Mouse (Mus musculus) 3T3-L1 (cell line): ENCODE results near the gene Wdr45b.
A peak's percentile ranks its signal among the peaks of the same experiment; 100 is the strongest.
"Not testable (repeated sequence)": the region's sequence is repeated elsewhere in the genome, so short reads cannot be mapped to it uniquely, and the experiment has no call there.

Experiments
- DNase-seq: peaks from one replicate; pipeline ENCODE4 v3.0.0-alpha.2; 2015; ENCODE audit warnings: low read depth, low spot score

The Wdr45b gene

GRCm38 (mm10) chr11:121328619-121329018 lies 25.6 kb downstream of the Wdr45b start:
- DNase-seq, result no peak

GRCm38 (mm10) chr11:121328206-121328605 lies 26.0 kb downstream of the Wdr45b start:
- no peak for DNase-seq

DNA sequence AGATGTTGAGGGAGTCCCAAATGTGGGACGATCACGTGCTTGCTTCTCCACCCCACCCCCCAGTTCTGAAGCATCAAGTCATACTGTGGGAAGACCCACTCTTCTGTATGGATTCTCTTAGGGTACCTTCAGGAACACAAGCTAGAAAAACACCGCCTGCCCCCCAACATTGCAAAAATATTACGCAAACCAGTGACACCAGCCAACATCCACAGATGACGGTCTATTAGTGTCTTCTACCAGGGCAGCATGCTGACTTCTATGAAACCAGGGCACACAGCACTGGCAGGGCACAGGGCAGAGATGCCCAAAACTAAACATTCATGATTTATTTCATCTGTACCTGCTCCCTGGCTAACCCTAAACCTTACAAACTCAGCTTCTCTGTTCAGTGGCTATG lies 27.6 kb downstream of the Wdr45b start:
- DNase-seq, result no peak

GRCm38 (mm10) chr11:121326034-121326433 lies 28.2 kb downstream of the Wdr45b start:
- no peak for DNase-seq

DNA sequence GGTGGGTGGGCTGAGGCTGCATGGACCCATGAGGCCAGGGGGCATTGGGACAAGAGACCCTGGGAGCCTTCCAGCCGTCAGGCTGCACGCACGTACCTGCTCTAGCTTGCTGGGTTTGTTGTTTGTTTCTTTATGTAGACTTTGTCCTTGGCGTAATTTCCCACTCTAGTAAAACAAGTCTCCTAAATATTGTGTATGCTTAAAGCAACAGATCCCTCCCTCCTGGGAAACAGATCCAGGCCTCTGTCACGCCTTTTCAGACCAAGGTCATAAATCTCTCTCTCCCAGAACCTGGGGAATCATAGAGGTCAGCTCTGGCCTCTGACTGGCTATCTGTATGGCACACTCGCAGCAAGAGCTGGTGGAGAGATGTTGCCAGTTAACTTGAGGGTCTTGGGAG lies 46.5 kb downstream of the Wdr45b start:
- DNase-seq, result not testable (repeated sequence)

GRCm38 (mm10) chr11:121306608-121307007 lies 47.6 kb downstream of the Wdr45b start:
- DNase-seq, result no peak

DNA sequence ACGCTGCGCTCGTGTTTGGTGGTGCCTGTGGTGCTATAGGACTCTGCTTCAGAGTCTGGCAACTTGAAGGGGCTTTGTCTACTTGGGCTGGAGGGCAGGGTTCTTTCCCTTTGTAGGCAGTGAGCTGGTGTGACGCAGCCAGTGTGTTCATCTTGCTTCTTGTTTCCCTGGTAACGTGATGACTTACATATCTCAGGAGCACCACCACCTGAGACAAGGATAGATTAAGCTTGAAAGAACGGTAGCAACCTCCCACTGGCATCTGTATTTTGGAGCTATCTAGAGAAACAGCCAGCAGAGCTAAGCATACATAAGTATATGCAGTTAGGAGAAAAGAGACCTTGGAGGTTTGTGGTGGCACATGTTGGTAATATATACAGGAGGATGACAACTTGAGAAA lies 48.9 kb downstream of the Wdr45b start:
- DNase-seq, result no peak

DNA sequence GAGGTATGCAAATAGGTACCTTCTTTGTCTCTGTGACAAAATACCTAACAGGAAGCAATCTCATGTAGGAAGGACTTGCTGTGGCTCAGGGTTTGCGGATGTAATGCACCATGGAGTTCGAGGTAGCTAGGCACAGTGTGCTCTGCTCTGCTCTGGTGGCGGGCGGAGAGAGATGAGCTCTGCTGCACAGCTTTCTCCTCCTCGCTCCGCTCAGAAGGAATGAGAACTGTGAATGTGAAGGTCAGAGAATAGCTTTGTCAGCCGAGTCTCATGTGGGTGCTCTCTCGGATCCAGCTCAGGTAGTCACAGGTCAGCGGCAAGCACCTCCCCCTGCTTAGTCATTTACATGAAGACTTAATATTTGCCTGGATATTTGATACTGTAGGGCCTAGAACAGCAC lies 54.0 kb downstream of the Wdr45b start:
- no peak for DNase-seq

- DNase-seq, result no peak
Measured at GRCm38 (mm10) chr11:121298493-121298892, 55.8 kb downstream of the Wdr45b start.

- no peak for DNase-seq
Measured at GRCm38 (mm10) chr11:121294771-121295170, 59.5 kb downstream of the Wdr45b start.

DNA sequence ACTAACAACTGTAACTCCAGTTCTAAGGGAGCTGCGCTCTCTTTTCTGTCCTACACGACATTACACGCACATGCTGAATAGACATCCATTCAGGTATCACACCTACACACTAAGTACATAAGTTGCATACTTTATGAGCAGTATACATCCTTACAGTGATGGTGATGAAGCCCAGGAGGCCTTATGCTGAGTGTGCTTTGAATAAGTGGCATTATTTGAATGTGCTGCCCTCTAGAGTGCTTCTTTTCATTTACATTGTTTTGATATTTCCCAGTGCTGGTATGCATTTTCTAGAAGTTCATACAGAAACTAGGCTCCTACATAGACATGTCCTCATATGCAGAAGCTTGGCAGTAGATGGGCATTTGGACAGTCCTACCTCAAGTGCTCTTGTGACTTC lies 64.4 kb downstream of the Wdr45b start:
- peak; percentile 36 for DNase-seq

GRCm38 (mm10) chr11:121282911-121283310 lies 71.3 kb downstream of the Wdr45b start:
- DNase-seq, result no peak

- no peak for DNase-seq
Measured at GRCm38 (mm10) chr11:121278011-121278410, 76.2 kb downstream of the Wdr45b start.

- no peak for DNase-seq
Measured at GRCm38 (mm10) chr11:121277516-121277915, 76.7 kb downstream of the Wdr45b start.
